Mouse (Mus musculus) E14TG2a.4 (cell line): ENCODE results near the gene Egfl8.

Source experiments
- CTCF ChIP-seq: conservative IDR thresholded peaks from 2 replicates; pipeline ENCODE4 v1.5.1; 2014; ENCODE audit warnings: low read length
- NANOG ChIP-seq: IDR thresholded peaks from 2 replicates; pipeline ENCODE4 v1.6.1; 2014; ENCODE audit warnings: borderline replicate concordance, low read length, mixed read lengths
- POU5F1 ChIP-seq: IDR thresholded peaks from 2 replicates; pipeline ENCODE4 v1.6.1; 2014; ENCODE audit warnings: low read length, borderline replicate concordance

DNA sequence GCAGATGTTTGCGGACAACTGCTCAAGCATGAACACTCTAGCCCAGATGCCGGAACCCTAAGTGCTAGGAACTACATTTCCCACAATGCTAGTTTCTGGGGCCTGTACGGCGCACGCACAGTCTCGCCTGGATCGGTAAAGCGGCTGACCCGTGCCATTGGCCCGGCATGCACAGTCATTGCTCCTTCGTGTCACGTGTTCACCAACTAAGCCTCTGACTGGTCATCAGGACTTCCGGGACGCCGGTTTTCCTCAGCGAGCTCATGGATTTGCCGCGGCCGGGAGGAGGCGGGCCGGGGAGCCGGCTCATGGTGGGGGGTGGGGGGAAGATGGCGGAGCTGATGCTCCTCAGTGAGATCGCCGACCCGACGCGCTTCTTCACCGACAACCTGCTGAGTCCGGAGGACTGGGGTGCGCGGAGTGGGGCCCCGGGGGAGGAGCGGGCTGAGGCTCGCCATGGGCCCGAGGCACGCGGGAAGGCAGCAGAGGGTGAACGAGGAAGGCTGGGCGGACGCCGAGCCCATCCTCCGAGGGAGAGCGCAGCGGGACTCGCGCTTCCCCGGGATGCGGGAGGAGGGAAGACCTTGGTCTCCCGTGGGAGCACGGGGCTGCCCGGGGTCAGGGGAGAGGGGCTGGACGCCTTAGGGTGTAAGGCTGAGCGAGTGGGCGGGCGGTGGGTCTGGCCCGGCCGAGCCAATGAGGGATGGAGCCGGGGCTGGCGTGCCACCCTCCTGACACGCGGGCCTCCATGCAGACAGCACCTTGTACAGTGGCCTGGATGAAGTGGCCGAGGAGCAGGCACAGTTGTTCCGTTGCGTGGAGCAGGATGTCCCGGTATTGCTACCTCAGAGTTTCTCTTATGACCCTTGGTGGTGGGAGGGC lies 31.4 kb upstream of the Egfl8 start, which contains the start of gene Atf6b:
- no peak for TF ChIP-seq CTCF
- TF ChIP-seq POU5F1, result no peak
- TF ChIP-seq NANOG, result no peak
